Mouse (Mus musculus): ENCODE data around the gene Gm8220. TPM values are rescaled to one million over a fixed set of nuclear protein-coding genes. Genes with fewer than 3 reads are reported as not detected.
"Not testable (repeated sequence)": the region's sequence is repeated elsewhere in the genome, so short reads cannot be mapped to it uniquely, and the experiment has no call there.

Gm8220 gene
- not detected in 2 replicates for polyA plus RNA-seq (2012; ENCODE audit: insufficient read depth, insufficient read length, low replicate concordance, missing spikeins)

GRCm38 (mm10) chr14:44285280-44285679 lies at the start of gene Gm8220:
Gene Gm8220, plus strand, starts transcription at chr14:44285580.
- H3K4me3 ChIP-seq (ENCODE audit: insufficient read depth, low read depth, low read length); H3K4me1 ChIP-seq (ENCODE audit: control insufficient read depth, insufficient read depth, low read length); H3K27ac ChIP-seq (ENCODE audit: insufficient read depth, low read depth, low read length): not testable (repeated sequence)
- WGBS, result 88% methylated on average over 2 of the region's 2 CpGs

DNA sequence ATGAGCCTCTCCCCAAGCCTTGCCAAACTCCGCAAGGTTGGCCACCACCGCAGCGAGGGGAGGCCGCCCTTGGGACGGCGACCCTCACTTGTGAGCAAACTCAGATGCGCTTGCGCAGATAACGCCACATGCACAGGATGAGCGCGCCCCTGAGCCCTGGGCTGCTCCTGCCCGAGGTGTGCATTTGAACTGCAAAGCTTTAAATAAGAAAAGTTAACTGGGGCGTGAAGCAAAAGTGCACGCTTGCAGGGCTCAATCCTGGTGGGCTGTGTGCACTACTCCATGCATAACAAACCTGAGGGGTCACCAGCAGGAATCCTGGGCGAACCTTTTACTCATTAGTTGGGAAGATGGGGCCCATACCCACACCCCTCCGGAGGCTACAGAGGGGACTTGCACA lies 37.3 kb upstream of the Gm8220 start:
- Histone ChIP-seq H3K27ac (ENCODE audit: insufficient read depth, low read depth, low read length) (no peak overlapping the region), H3K4me1 (ENCODE audit: control insufficient read depth, insufficient read depth, low read length) (no peaks in the 10 kb centered on the region), H3K4me3 (ENCODE audit: insufficient read depth, low read depth, low read length) (no peak overlapping the region)
- 92% methylated on average over 16 of the region's 16 CpGs for WGBS
- TF ChIP-seq CTCF (IDR thresholded peaks at IDR 0.05; ENCODE audit: insufficient read depth, low read depth, low read length) (no peak), POLR2A (IDR thresholded peaks at IDR 0.05; ENCODE audit: insufficient read depth, low read depth, low read length) (no peak)

DNA sequence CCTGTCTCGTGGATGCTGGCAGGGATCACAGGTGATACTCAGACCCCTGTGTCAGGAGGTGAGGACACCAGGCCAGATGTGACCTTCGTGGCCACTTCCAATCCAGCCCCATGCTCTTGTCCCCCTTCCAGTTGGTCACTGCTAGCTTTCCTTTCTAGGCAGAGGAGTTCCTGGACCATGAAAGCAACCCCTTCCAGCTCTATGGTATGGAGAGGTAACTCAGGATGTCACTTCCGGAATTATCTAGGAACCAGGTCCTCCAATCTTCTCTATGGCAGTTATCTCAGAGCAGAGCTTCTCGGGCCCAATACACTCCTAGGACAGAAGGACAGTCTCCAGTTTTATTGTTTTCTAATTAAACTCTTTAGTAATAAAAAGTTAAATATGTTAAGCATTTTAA lies 26.7 kb downstream of the Gm8220 start:
- WGBS, result 87% methylated on average over 4 of the region's 4 CpGs
- not testable (repeated sequence) for H3K27ac ChIP-seq (ENCODE audit: insufficient read depth, low read depth, low read length); H3K4me1 ChIP-seq (ENCODE audit: control insufficient read depth, insufficient read depth, low read length); H3K4me3 ChIP-seq (ENCODE audit: insufficient read depth, low read depth, low read length)

DNA sequence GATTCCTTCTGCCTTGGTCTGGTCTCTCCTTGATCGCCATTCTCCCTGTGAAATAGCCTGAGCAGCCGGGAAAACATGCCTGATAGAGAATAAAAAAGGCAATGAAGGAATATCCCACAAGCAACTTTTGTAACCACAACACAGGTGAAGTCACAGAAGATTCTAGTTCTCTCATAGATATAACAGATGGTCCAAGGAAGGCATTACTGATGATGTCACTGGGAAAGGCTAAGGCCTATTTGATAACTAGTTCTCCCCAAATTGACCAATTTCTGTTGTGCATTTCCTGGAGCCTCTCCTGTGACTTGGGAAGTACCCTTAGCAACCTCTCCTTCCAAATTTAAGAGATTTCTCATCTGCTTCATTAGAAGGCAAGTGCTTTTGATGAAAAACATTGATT lies 53.1 kb downstream of the Gm8220 start, which contains the start of gene Gm5930:
Gene Gm5930 (minus strand): TSS at position 101 of the 400 bp plus-strand sequence.
- not testable (repeated sequence) for H3K4me3 ChIP-seq (ENCODE audit: insufficient read depth, low read depth, low read length); H3K27ac ChIP-seq (ENCODE audit: insufficient read depth, low read depth, low read length); H3K4me1 ChIP-seq (ENCODE audit: control insufficient read depth, insufficient read depth, low read length)
- no CpG with 5 or more reads among the region's 2 CpGs for WGBS

Other genes with a start within 250 kb of the Gm8220 start
- gene Ear2, start 182.9 kb upstream of the Gm8220 start, polyA plus RNA-seq (2012; ENCODE audit: insufficient read depth, insufficient read length, low replicate concordance, missing spikeins), result not detected in 2 replicates
- not detected in 2 replicates for gene Gm3327, start 161.7 kb upstream of the Gm8220 start, polyA plus RNA-seq (2012; ENCODE audit: insufficient read depth, insufficient read length, low replicate concordance, missing spikeins)
- not detected in 2 replicates for gene Gm8212, start 87.9 kb upstream of the Gm8220 start, polyA plus RNA-seq (2012; ENCODE audit: insufficient read depth, insufficient read length, low replicate concordance, missing spikeins)
- gene 4930503E14Rik, start 72.3 kb upstream of the Gm8220 start, polyA plus RNA-seq (2012; ENCODE audit: insufficient read depth, insufficient read length, low replicate concordance, missing spikeins), result not detected in 2 replicates
- gene Gm5930, start 53.0 kb downstream of the Gm8220 start, polyA plus RNA-seq (2012; ENCODE audit: insufficient read depth, insufficient read length, low replicate concordance, missing spikeins), result not detected in 2 replicates
- not detected in 2 replicates for gene Gm8229, start 79.8 kb downstream of the Gm8220 start, polyA plus RNA-seq (2012; ENCODE audit: insufficient read depth, insufficient read length, low replicate concordance, missing spikeins)
- gene Gm3371, start 125.1 kb downstream of the Gm8220 start, polyA plus RNA-seq (2012; ENCODE audit: insufficient read depth, insufficient read length, low replicate concordance, missing spikeins), result not detected in 2 replicates
- gene Gm8232, start 148.1 kb downstream of the Gm8220 start, polyA plus RNA-seq (2012; ENCODE audit: insufficient read depth, insufficient read length, low replicate concordance, missing spikeins), result not detected in 2 replicates
- gene BC061237, start 206.9 kb downstream of the Gm8220 start, polyA plus RNA-seq (2012; ENCODE audit: insufficient read depth, insufficient read length, low replicate concordance, missing spikeins), result not detected in 2 replicates
- gene Gm17093, start 232.7 kb downstream of the Gm8220 start, polyA plus RNA-seq (2012; ENCODE audit: insufficient read depth, insufficient read length, low replicate concordance, missing spikeins), result not detected in 2 replicates